Mouse (Mus musculus) liver, embryonic 14.5 days (tissue): ENCODE measurements around the gene 1700029P11Rik. TPM values are rescaled to one million over a fixed set of nuclear protein-coding genes. Genes with fewer than 3 reads are reported as not detected.

Experiments
- ATAC-seq: fragments of 200-750 bp; cut with Nextera tagmentation; 2 replicates; pipeline ENCODE4 v1.8.0; 2017; ENCODE audit warnings: moderate number of reproducible peaks, mild to moderate bottlenecking, moderate library complexity; ENCODE audit not compliant: insufficient read depth
- DNase-seq, 3 experiments: peaks; one replicate each; pipeline ENCODE4 v3.0.0-alpha.2; 2012 to 2013; ENCODE audit warnings: low read depth in 3 of 3, low spot score in 3 of 3
- H3K27ac ChIP-seq: fragments of 300-500 bp; sonication (generic); 2 replicates; pipeline ENCODE4 v1.5.1; 2014; ENCODE audit warnings: moderate library complexity, mild to moderate bottlenecking, control low read depth, inconsistent platforms
- H3K27me3 ChIP-seq: fragments of 300-500 bp; sonication (generic); 2 replicates; pipeline ENCODE4 v1.6.1; 2014; ENCODE audit warnings: mild to moderate bottlenecking, low read length, moderate library complexity; ENCODE audit not compliant: control insufficient read depth, insufficient read depth
- H3K36me3 ChIP-seq: fragments of 300-500 bp; sonication (generic); replicated peaks from 2 replicates; pipeline ENCODE4 v1.6.1; 2014; ENCODE audit warnings: low read depth; ENCODE audit not compliant: control insufficient read depth, insufficient read depth
- H3K4me1 ChIP-seq, 2 experiments: fragments of 200-500 bp in 1 of 2; fragments of 300-500 bp in 1 of 2; sonication (generic) in 1 of 2; replicated peaks; 2 replicates each; pipeline ENCODE4 v1.6.1; 2012 to 2014; ENCODE audit warnings: antibody characterized with exemption in 1 of 2, inconsistent platforms in 1 of 2, low read length in 1 of 2; ENCODE audit not compliant: control insufficient read depth in 2 of 2, insufficient read depth in 2 of 2
- H3K4me2 ChIP-seq: fragments of 300-500 bp; sonication (generic); 2 replicates; pipeline ENCODE4 v1.6.1; 2014; ENCODE audit warnings: low read depth, mild to moderate bottlenecking, control low read depth, moderate library complexity
- H3K4me3 ChIP-seq, 2 experiments: fragments of 200-500 bp in 1 of 2; fragments of 300-500 bp in 1 of 2; sonication (generic) in 1 of 2; 2 replicates each; pipeline ENCODE4 v1.5.1; 2012 to 2014; ENCODE audit warnings: low read depth in 2 of 2, low read length in 2 of 2, mild to moderate bottlenecking in 2 of 2, control low read depth in 1 of 2, inconsistent platforms in 1 of 2, moderate library complexity in 1 of 2; ENCODE audit not compliant: insufficient read depth in 1 of 2
- H3K9ac ChIP-seq: fragments of 300-500 bp; sonication (generic); replicated peaks from 2 replicates; pipeline ENCODE4 v1.6.1; 2014; ENCODE audit warnings: mild to moderate bottlenecking, control low read depth, moderate library complexity
- H3K9me3 ChIP-seq: fragments of 300-500 bp; sonication (generic); 2 replicates; pipeline ENCODE4 v1.6.1; 2016; ENCODE audit warnings: low read length, mixed read lengths; ENCODE audit not compliant: control insufficient read depth
- CTCF ChIP-seq: IDR thresholded peaks from 2 replicates; pipeline ENCODE4 v1.5.1; 2016; ENCODE audit warnings: antibody characterized with exemption, low read depth, control low read depth
- EP300 ChIP-seq: IDR thresholded peaks from 2 replicates; pipeline ENCODE4 v1.6.1; 2016; ENCODE audit warnings: antibody characterized with exemption, low read depth
- WGBS: fragments of 180-500 bp; shearing (Covaris S2); extraction: QIAGEN DNeasy Blood & Tissue Kit; methylation state at CpG from one replicate; pipeline ENCODE4 v1.1.7; 2014; ENCODE audit not compliant: insufficient replicate concordance; 5-methylcytosine and 5-hydroxymethylcytosine counted together
- polyA plus RNA-seq, 2 experiments: library from polyadenylated mRNA; depleted of rRNA in 1 of 2; stranded (reverse) in 1 of 2; unstranded in 1 of 2; fragments of >200 nt; fragmentation: Nextera tagmentation in 1 of 2; extraction: Ambion mirVana in 1 of 2; gene quantifications; 2 replicates each; pipeline versions ENCODE4 v1.2.1 to v1.2.3; 2012 to 2014

Gene 1700029P11Rik
- polyA plus RNA-seq, 2 experiments: not detected

- no peak overlapping the region for H3K4me3 ChIP-seq
- H3K27me3 ChIP-seq: no peaks in the 10 kb centered on the region
- H3K27ac ChIP-seq: no peak overlapping the region
- ATAC-seq (no peak), DNase-seq (no peak)
- no peak for TF ChIP-seq EP300
- no peak for TF ChIP-seq CTCF
- no peaks in the 10 kb centered on the region for H3K9me3 ChIP-seq
- H3K9ac ChIP-seq: no peak overlapping the region
- peaks cover 4% of the 10 kb centered on the region for H3K36me3 ChIP-seq
- no peak overlapping the region for H3K4me2 ChIP-seq
- 82% methylated on average over 9 of the region's 9 CpGs for WGBS
- no peaks in the 10 kb centered on the region; a peak in 1 of 4 replicates for H3K4me1 ChIP-seq
These were observed 29.2 kb upstream of the 1700029P11Rik start for GRCm38 (mm10) chr15:81951159-81951558.

DNA sequence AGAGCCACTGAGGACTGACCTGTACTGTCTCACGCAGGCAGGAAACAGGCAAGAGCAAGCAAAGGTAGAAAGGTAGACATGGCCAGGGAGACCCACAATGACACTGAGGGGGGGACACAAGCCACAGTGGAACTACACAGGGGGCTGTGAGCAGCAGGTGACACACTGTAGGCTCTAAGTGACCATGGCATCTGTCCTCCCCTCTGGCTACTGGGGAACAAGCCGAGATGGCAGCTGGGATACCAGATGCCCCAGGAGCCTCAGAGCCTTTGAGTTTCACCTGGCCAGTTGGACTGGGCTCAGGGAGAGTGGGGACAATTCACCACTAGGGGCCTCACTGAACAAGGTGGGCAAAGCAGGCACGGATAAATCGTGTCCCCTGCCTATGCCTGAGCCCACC lies 28.0 kb upstream of the 1700029P11Rik start:
- Histone ChIP-seq H3K9me3 (no peaks in the 10 kb centered on the region), H3K9ac (no peak overlapping the region), H3K4me3 (no peak overlapping the region), H3K4me2 (no peak overlapping the region), H3K27ac (no peak overlapping the region), H3K36me3 (peaks cover 4% of the 10 kb centered on the region), H3K27me3 (no peaks in the 10 kb centered on the region), H3K4me1 (no peaks in the 10 kb centered on the region; a peak in 1 of 4 replicates)
- ATAC-seq (no peak), DNase-seq (no peak)
- TF ChIP-seq EP300 (no peak), CTCF (no peak)
- WGBS: 78% methylated on average over 4 of the region's 4 CpGs

DNA sequence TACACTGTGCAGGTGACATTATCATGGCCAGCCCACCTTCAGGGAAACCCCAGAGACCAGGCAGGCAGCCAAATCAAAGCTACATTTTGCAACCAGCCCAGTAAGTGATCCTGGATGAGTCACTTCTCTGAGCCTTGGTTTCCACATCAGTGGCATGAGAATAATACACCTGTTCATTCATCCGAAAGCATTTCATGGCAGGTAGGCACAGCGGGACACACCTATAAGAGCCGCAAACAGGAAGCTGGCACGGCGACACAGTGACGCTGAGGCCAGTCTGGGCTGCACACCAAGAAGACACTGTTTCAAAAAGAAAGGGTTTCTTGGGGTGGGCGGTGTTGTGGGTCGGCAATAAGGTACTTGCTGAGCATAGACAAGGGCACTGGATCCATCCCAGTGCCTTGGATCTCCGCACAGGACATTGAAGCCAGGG lies 26.2 kb upstream of the 1700029P11Rik start:
- Histone ChIP-seq H3K4me3 (no peak overlapping the region), H3K4me1 (peaks cover 3 to 5% of the 10 kb centered on the region in 2 experiments; a peak in 3 of 4 replicates), H3K9ac (no peak overlapping the region), H3K27ac (no peak overlapping the region), H3K4me2 (no peak overlapping the region), H3K27me3 (no peaks in the 10 kb centered on the region), H3K9me3 (no peaks in the 10 kb centered on the region), H3K36me3 (peaks cover 4% of the 10 kb centered on the region)
- 83% methylated on average over 9 of the region's 9 CpGs for WGBS
- no peak for DNase-seq
- no peak for ATAC-seq
- no peak for TF ChIP-seq CTCF

DNA sequence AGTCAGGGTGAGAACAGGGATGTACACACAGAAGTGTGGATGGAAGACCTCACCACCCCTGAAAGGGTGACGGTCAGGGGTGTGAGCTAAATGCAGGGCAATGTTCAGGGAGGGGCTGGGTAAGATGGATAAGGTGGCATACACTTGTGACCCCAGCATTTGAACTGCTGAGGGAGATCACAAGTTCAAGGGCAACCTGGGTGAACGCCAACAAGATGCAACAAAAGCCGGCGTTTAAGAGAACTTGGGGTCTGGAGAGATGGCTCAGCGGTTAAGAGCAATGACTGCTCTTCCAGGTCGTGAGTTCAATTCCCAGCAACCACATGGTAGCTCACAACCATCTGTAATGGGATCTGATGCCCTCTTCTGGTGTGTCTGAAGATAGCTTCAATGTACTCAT lies 25.6 kb upstream of the 1700029P11Rik start:
- no peak overlapping the region for H3K4me3 ChIP-seq
- no peaks in the 10 kb centered on the region for H3K27me3 ChIP-seq
- 86% methylated on average over 6 of the region's 6 CpGs for WGBS
- H3K4me1 ChIP-seq: peaks cover 4 to 7% of the 10 kb centered on the region in 2 experiments; a peak in 3 of 4 replicates
- TF ChIP-seq EP300: no peak
- TF ChIP-seq CTCF: no peak
- H3K27ac ChIP-seq: no peak overlapping the region
- H3K9me3 ChIP-seq: no peaks in the 10 kb centered on the region
- no peak for ATAC-seq
- H3K36me3 ChIP-seq: peaks cover 4% of the 10 kb centered on the region
- H3K9ac ChIP-seq: no peak overlapping the region
- H3K4me2 ChIP-seq: no peak overlapping the region
- DNase-seq: no peak

DNA sequence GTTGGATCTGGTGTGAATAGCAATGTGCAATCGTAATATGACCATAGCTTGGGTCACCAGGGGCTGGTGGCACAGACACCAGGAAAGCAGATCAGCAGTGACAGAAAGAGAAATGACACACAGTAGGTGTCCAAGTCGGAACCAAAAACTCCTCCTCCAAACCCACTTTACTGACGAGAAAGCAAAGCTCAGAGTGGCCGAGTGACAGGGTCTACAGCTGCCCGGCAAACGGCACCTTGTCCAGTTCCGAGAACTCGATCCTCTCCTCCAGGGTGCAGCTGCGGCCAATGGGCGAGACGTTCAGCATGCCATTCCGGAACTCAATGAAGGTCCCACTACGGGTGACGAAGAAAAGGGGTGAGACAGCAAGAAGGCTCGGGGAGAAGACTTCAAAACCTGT lies 24.9 kb upstream of the 1700029P11Rik start:
- Histone ChIP-seq H3K4me2 (no peak overlapping the region), H3K9ac (no peak overlapping the region), H3K27me3 (no peaks in the 10 kb centered on the region), H3K9me3 (no peaks in the 10 kb centered on the region), H3K4me1 (peaks cover 4 to 8% of the 10 kb centered on the region in 2 experiments; a peak in 3 of 4 replicates), H3K36me3 (peaks cover 4% of the 10 kb centered on the region), H3K27ac (no peak overlapping the region), H3K4me3 (no peak overlapping the region)
- no peak for TF ChIP-seq EP300
- TF ChIP-seq CTCF: no peak
- ATAC-seq (no peak), DNase-seq (no peak)
- WGBS: 85% methylated on average over 15 of the region's 15 CpGs
